Mouse (Mus musculus): ENCODE measurements at regions not wholly inside any gene's neighbourhood (a gene's known extent, or its start where the extent isn't known, plus 50 kb on each side); places are given as distances from the start of the nearest gene placed in this dataset.

GRCm38 (mm10) chr16:86340311-86340710, 438.7 kb upstream of the Adamts5 start:
- ATAC-seq (ENCODE audit: insufficient number of reproducible peaks, insufficient read depth, low FRiP score, low read depth), result no peak
- WGBS, result 48% methylated on average over 2 of the region's 2 CpGs

GRCm38 (mm10) chr16:86325406-86325805, 423.8 kb upstream of the Adamts5 start:
- Histone ChIP-seq H3K4me3 (ENCODE audit: control insufficient read depth in 1 of 2, insufficient read depth in 1 of 2, low read depth in 1 of 2, low read length in 2 of 2) (no peak overlapping the region), H3K9ac (ENCODE audit: low read length) (no peak overlapping the region), H3K27me3 (ENCODE audit: control insufficient read depth, insufficient read depth, low read length) (no peaks in the 10 kb centered on the region), H3K4me1 (ENCODE audit: control insufficient read depth in 2 of 2, insufficient read depth in 2 of 2, low read length in 2 of 2) (no peaks in the 10 kb centered on the region), H3K9me3 (ENCODE audit: control insufficient read depth, low read length) (no peaks in the 10 kb centered on the region), H3K4me2 (ENCODE audit: low read length) (no peak overlapping the region), H3K27ac (replicated peaks in 1 of 2; ENCODE audit: control insufficient read depth in 1 of 2, insufficient read depth in 1 of 2, low read depth in 2 of 2, low read length in 2 of 2) (no peak overlapping the region), H3K36me3 (ENCODE audit: control insufficient read depth, insufficient read depth, low read length) (no peaks in the 10 kb centered on the region)
- ATAC-seq (ENCODE audit: insufficient number of reproducible peaks, insufficient read depth, low FRiP score, low read depth), result no peak
- 52% methylated on average over 2 of the region's 2 CpGs for WGBS

More at GRCm38 (mm10) chr16:86340311-86340710, 438.7 kb upstream of the Adamts5 start:
- H3K27me3 ChIP-seq (ENCODE audit: control insufficient read depth, insufficient read depth, low read length), result no peaks in the 10 kb centered on the region
- H3K4me2 ChIP-seq (ENCODE audit: low read length), result no peak overlapping the region
- H3K9me3 ChIP-seq (ENCODE audit: control insufficient read depth, low read length), result no peaks in the 10 kb centered on the region
- no peaks in the 10 kb centered on the region for H3K36me3 ChIP-seq (ENCODE audit: control insufficient read depth, insufficient read depth, low read length)
- no peak overlapping the region for H3K9ac ChIP-seq (ENCODE audit: low read length)
- H3K4me1 ChIP-seq (ENCODE audit: control insufficient read depth in 2 of 2, insufficient read depth in 2 of 2, low read length in 2 of 2), result no peaks in the 10 kb centered on the region
- H3K4me3 ChIP-seq (ENCODE audit: control insufficient read depth in 1 of 2, insufficient read depth in 1 of 2, low read depth in 1 of 2, low read length in 2 of 2), result no peak overlapping the region
- no peak overlapping the region for H3K27ac ChIP-seq (replicated peaks in 1 of 2; ENCODE audit: control insufficient read depth in 1 of 2, insufficient read depth in 1 of 2, low read depth in 2 of 2, low read length in 2 of 2)

- Histone ChIP-seq H3K9ac (ENCODE audit: low read length) (no peak overlapping the region), H3K36me3 (ENCODE audit: control insufficient read depth, insufficient read depth, low read length) (no peaks in the 10 kb centered on the region), H3K27ac (replicated peaks in 1 of 2; ENCODE audit: control insufficient read depth in 1 of 2, insufficient read depth in 1 of 2, low read depth in 2 of 2, low read length in 2 of 2) (no peak overlapping the region), H3K4me3 (ENCODE audit: control insufficient read depth in 1 of 2, insufficient read depth in 1 of 2, low read depth in 1 of 2, low read length in 2 of 2) (no peak overlapping the region), H3K27me3 (ENCODE audit: control insufficient read depth, insufficient read depth, low read length) (no peaks in the 10 kb centered on the region), H3K9me3 (ENCODE audit: control insufficient read depth, low read length) (no peaks in the 10 kb centered on the region), H3K4me1 (ENCODE audit: control insufficient read depth in 2 of 2, insufficient read depth in 2 of 2, low read length in 2 of 2) (no peaks in the 10 kb centered on the region), H3K4me2 (ENCODE audit: low read length) (no peak overlapping the region)
- 69% methylated on average over 2 of the region's 2 CpGs for WGBS
- ATAC-seq (ENCODE audit: insufficient number of reproducible peaks, insufficient read depth, low FRiP score, low read depth), result no peak
These were observed 417.3 kb upstream of the Adamts5 start for GRCm38 (mm10) chr16:86318898-86319297.

GRCm38 (mm10) chr16:86309696-86310095, 408.1 kb upstream of the Adamts5 start:
- Histone ChIP-seq H3K4me1 (ENCODE audit: control insufficient read depth in 2 of 2, insufficient read depth in 2 of 2, low read length in 2 of 2) (no peaks in the 10 kb centered on the region), H3K9ac (ENCODE audit: low read length) (no peak overlapping the region), H3K27me3 (ENCODE audit: control insufficient read depth, insufficient read depth, low read length) (no peaks in the 10 kb centered on the region), H3K4me3 (ENCODE audit: control insufficient read depth in 1 of 2, insufficient read depth in 1 of 2, low read depth in 1 of 2, low read length in 2 of 2) (no peak overlapping the region), H3K4me2 (ENCODE audit: low read length) (no peak overlapping the region), H3K36me3 (ENCODE audit: control insufficient read depth, insufficient read depth, low read length) (no peaks in the 10 kb centered on the region), H3K27ac (replicated peaks in 1 of 2; ENCODE audit: control insufficient read depth in 1 of 2, insufficient read depth in 1 of 2, low read depth in 2 of 2, low read length in 2 of 2) (no peak overlapping the region), H3K9me3 (ENCODE audit: control insufficient read depth, low read length) (no peaks in the 10 kb centered on the region)
- 55% methylated on average over 2 of the region's 2 CpGs for whole genome bisulfite sequencing
- ATAC-seq (ENCODE audit: insufficient number of reproducible peaks, insufficient read depth, low FRiP score, low read depth), result no peak

GRCm38 (mm10) chr16:86303869-86304268, 402.2 kb upstream of the Adamts5 start:
- WGBS, result 73% methylated on average over 2 of the region's 2 CpGs
- Histone ChIP-seq H3K27ac (replicated peaks in 1 of 2; ENCODE audit: control insufficient read depth in 1 of 2, insufficient read depth in 1 of 2, low read depth in 2 of 2, low read length in 2 of 2) (no peak overlapping the region), H3K4me1 (ENCODE audit: control insufficient read depth in 2 of 2, insufficient read depth in 2 of 2, low read length in 2 of 2) (no peaks in the 10 kb centered on the region), H3K27me3 (ENCODE audit: control insufficient read depth, insufficient read depth, low read length) (no peaks in the 10 kb centered on the region), H3K4me2 (ENCODE audit: low read length) (no peak overlapping the region), H3K9ac (ENCODE audit: low read length) (no peak overlapping the region), H3K36me3 (ENCODE audit: control insufficient read depth, insufficient read depth, low read length) (no peaks in the 10 kb centered on the region), H3K9me3 (ENCODE audit: control insufficient read depth, low read length) (no peaks in the 10 kb centered on the region), H3K4me3 (ENCODE audit: control insufficient read depth in 1 of 2, insufficient read depth in 1 of 2, low read depth in 1 of 2, low read length in 2 of 2) (no peak overlapping the region)
- ATAC-seq (ENCODE audit: insufficient number of reproducible peaks, insufficient read depth, low FRiP score, low read depth), result no peak

- 37% methylated on average over 3 of the region's 3 CpGs for WGBS
- H3K27me3 ChIP-seq (ENCODE audit: control insufficient read depth, insufficient read depth, low read length), result no peaks in the 10 kb centered on the region
- no peak for ATAC-seq (ENCODE audit: insufficient number of reproducible peaks, insufficient read depth, low FRiP score, low read depth)
These were observed 401.0 kb upstream of the Adamts5 start for GRCm38 (mm10) chr16:86302451-86303145.

GRCm38 (mm10) chr16:86294436-86294835, 392.8 kb upstream of the Adamts5 start:
- Histone ChIP-seq H3K9me3 (ENCODE audit: control insufficient read depth, low read length) (no peaks in the 10 kb centered on the region), H3K27ac (replicated peaks in 1 of 2; ENCODE audit: control insufficient read depth in 1 of 2, insufficient read depth in 1 of 2, low read depth in 2 of 2, low read length in 2 of 2) (no peak overlapping the region), H3K4me2 (ENCODE audit: low read length) (no peak overlapping the region), H3K36me3 (ENCODE audit: control insufficient read depth, insufficient read depth, low read length) (no peaks in the 10 kb centered on the region), H3K4me1 (ENCODE audit: control insufficient read depth in 2 of 2, insufficient read depth in 2 of 2, low read length in 2 of 2) (no peaks in the 10 kb centered on the region), H3K4me3 (ENCODE audit: control insufficient read depth in 1 of 2, insufficient read depth in 1 of 2, low read depth in 1 of 2, low read length in 2 of 2) (no peak overlapping the region), H3K9ac (ENCODE audit: low read length) (no peak overlapping the region), H3K27me3 (ENCODE audit: control insufficient read depth, insufficient read depth, low read length) (no peaks in the 10 kb centered on the region)
- WGBS, result 81% methylated on average over 2 of the region's 2 CpGs
- ATAC-seq (ENCODE audit: insufficient number of reproducible peaks, insufficient read depth, low FRiP score, low read depth), result no peak

More at GRCm38 (mm10) chr16:86302451-86303145, 401.0 kb upstream of the Adamts5 start:
- H3K4me1 ChIP-seq (ENCODE audit: control insufficient read depth in 2 of 2, insufficient read depth in 2 of 2, low read length in 2 of 2), result no peaks in the 10 kb centered on the region
- no peak overlapping the region for H3K4me2 ChIP-seq (ENCODE audit: low read length)
- H3K9me3 ChIP-seq (ENCODE audit: control insufficient read depth, low read length), result no peaks in the 10 kb centered on the region
- H3K9ac ChIP-seq (ENCODE audit: low read length), result no peak overlapping the region
- no peak overlapping the region for H3K27ac ChIP-seq (replicated peaks in 1 of 2; ENCODE audit: control insufficient read depth in 1 of 2, insufficient read depth in 1 of 2, low read depth in 2 of 2, low read length in 2 of 2)
- H3K36me3 ChIP-seq (ENCODE audit: control insufficient read depth, insufficient read depth, low read length), result no peaks in the 10 kb centered on the region
- no peak overlapping the region for H3K4me3 ChIP-seq (ENCODE audit: control insufficient read depth in 1 of 2, insufficient read depth in 1 of 2, low read depth in 1 of 2, low read length in 2 of 2)

GRCm38 (mm10) chr16:86281326-86281725, 379.7 kb upstream of the Adamts5 start:
- H3K27me3 ChIP-seq (ENCODE audit: control insufficient read depth, insufficient read depth, low read length), result no peaks in the 10 kb centered on the region
- no peak for ATAC-seq (ENCODE audit: insufficient number of reproducible peaks, insufficient read depth, low FRiP score, low read depth)
- WGBS, result 71% methylated on average over 2 of the region's 2 CpGs

More at GRCm38 (mm10) chr16:86281326-86281725, 379.7 kb upstream of the Adamts5 start:
- H3K4me3 ChIP-seq (ENCODE audit: control insufficient read depth in 1 of 2, insufficient read depth in 1 of 2, low read depth in 1 of 2, low read length in 2 of 2), result no peak overlapping the region
- H3K4me1 ChIP-seq (ENCODE audit: control insufficient read depth in 2 of 2, insufficient read depth in 2 of 2, low read length in 2 of 2), result no peaks in the 10 kb centered on the region
- no peak overlapping the region for H3K27ac ChIP-seq (replicated peaks in 1 of 2; ENCODE audit: control insufficient read depth in 1 of 2, insufficient read depth in 1 of 2, low read depth in 2 of 2, low read length in 2 of 2)
- no peak overlapping the region for H3K4me2 ChIP-seq (ENCODE audit: low read length)
- no peaks in the 10 kb centered on the region for H3K9me3 ChIP-seq (ENCODE audit: control insufficient read depth, low read length)
- H3K9ac ChIP-seq (ENCODE audit: low read length), result no peak overlapping the region
- H3K36me3 ChIP-seq (ENCODE audit: control insufficient read depth, insufficient read depth, low read length), result no peaks in the 10 kb centered on the region
